Mouse (Mus musculus) liver, adult (tissue): ENCODE results near the gene Ppt1.

Source experiments
- GATA4 ChIP-seq: IDR thresholded peaks from 2 replicates; pipeline ENCODE4 v1.6.1; 2014; ENCODE audit warnings: mild to moderate bottlenecking, low read length; ENCODE audit not compliant: insufficient replicate concordance

The Ppt1 gene

GRCm38 (mm10) chr4:122854770-122855169 is 18.7 kb downstream of the Ppt1 start:
- no peak for TF ChIP-seq GATA4

- no peak for TF ChIP-seq GATA4
Measured at GRCm38 (mm10) chr4:122857909-122858308, 21.9 kb downstream of the Ppt1 start.

GRCm38 (mm10) chr4:122859096-122859674 is 23.1 kb downstream of the Ppt1 start:
- TF ChIP-seq GATA4: no peak

GRCm38 (mm10) chr4:122861836-122862235 is 25.8 kb downstream of the Ppt1 start:
- TF ChIP-seq GATA4: no peak

GRCm38 (mm10) chr4:122868041-122868440 is 32.0 kb downstream of the Ppt1 start:
- no peak for TF ChIP-seq GATA4

- no peak for TF ChIP-seq GATA4
Measured at GRCm38 (mm10) chr4:122870027-122870426, 34.0 kb downstream of the Ppt1 start.

- TF ChIP-seq GATA4: no peak
Measured at GRCm38 (mm10) chr4:122870741-122871140, 34.7 kb downstream of the Ppt1 start.

- no peak for TF ChIP-seq GATA4
Measured at GRCm38 (mm10) chr4:122871269-122871668, 35.2 kb downstream of the Ppt1 start.

- TF ChIP-seq GATA4: no peak
Measured at GRCm38 (mm10) chr4:122871989-122872388, 35.9 kb downstream of the Ppt1 start.

- no peak for TF ChIP-seq GATA4
Measured at GRCm38 (mm10) chr4:122873003-122873402, 37.0 kb downstream of the Ppt1 start.

GRCm38 (mm10) chr4:122873512-122873911 is 37.5 kb downstream of the Ppt1 start:
- no peak for TF ChIP-seq GATA4

GRCm38 (mm10) chr4:122878333-122879070 is 42.5 kb downstream of the Ppt1 start:
- TF ChIP-seq GATA4: no peak

GRCm38 (mm10) chr4:122882544-122882943 is 46.5 kb downstream of the Ppt1 start:
- TF ChIP-seq GATA4: no peak

- TF ChIP-seq GATA4: no peak
Measured at GRCm38 (mm10) chr4:122883294-122883693, 47.3 kb downstream of the Ppt1 start.

- no peak for TF ChIP-seq GATA4
Measured at GRCm38 (mm10) chr4:122884051-122884450, 48.0 kb downstream of the Ppt1 start.

GRCm38 (mm10) chr4:122884481-122885340 is 48.7 kb downstream of the Ppt1 start:
- TF ChIP-seq GATA4: no peak
